Mouse (Mus musculus): ENCODE data around the gene Klf7. TPM values are rescaled to one million over a fixed set of nuclear protein-coding genes. Genes with fewer than 3 reads are reported as not detected.
A peak's percentile ranks its signal among the peaks of the same experiment; 100 is the strongest.

The Klf7 gene
- polyA plus RNA-seq, 1 experiment from 2014 or later, result 17.9 TPM

DNA sequence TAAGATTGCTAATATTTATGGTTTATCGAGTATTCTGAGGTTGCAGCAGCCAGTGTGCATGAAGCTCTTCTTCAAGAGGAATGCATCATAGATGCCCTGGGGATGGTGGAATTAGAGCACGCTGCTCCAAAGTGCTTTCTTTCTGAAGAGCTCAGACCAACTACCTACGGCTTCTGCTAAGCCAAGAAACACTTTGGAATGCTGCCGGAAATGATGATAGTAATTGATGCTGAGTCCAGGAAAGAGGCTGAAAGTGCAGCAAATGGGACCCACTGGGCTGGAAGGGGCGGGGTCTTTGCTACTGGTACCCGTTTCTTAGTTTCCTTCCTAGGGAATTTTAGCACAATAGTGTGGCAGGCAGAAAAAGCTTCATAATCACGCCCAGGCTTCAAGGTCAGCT lies 62.0 kb downstream of the Klf7 start:
- peaks cover 15% of the 10 kb centered on the region for H3K36me3 ChIP-seq
- WGBS, result 76% methylated on average over 7 of the region's 7 CpGs
- no peak overlapping the region for H3K4me3 ChIP-seq
- no peak overlapping the region for H3K27ac ChIP-seq (replicated peaks)
- no peak for ATAC-seq (ENCODE audit: extremely low read depth, insufficient number of reproducible peaks, low FRiP score, low TSS enrichment)
- H3K27me3 ChIP-seq (replicated peaks), result no peaks in the 10 kb centered on the region
- no peaks in the 10 kb centered on the region for H3K9me3 ChIP-seq
- H3K4me1 ChIP-seq, result peaks cover 28% of the 10 kb centered on the region
- peak overlapping the region; percentile 4; the same call in 1 of the 2 replicates for H3K4me2 ChIP-seq
- no peak overlapping the region for H3K9ac ChIP-seq

DNA sequence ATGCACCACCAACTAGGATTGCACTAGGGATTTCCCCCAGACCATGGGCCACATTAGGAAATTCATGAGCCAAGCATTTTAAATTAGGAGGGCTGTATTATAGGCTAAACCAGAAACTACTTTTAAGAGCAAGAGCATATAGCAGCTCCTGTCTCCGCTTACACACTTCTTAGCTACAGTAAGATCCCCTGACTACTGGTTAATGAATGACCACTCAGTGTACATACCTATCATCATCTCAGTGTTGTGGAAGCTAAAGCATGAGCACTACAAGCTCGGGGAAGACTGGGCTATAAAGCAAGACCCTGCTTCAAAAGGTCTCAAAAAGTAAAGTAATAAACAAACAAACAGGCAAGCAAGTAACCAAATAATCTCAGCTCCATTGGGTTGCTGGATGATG lies 65.5 kb downstream of the Klf7 start:
- no peak overlapping the region for H3K4me2 ChIP-seq
- H3K36me3 ChIP-seq, result peaks cover 11% of the 10 kb centered on the region
- peaks cover 31% of the 10 kb centered on the region for H3K4me1 ChIP-seq
- H3K9me3 ChIP-seq, result no peaks in the 10 kb centered on the region
- no peaks in the 10 kb centered on the region for H3K27me3 ChIP-seq (replicated peaks)
- H3K4me3 ChIP-seq, result no peak overlapping the region
- no peak overlapping the region for H3K9ac ChIP-seq
- ATAC-seq (ENCODE audit: extremely low read depth, insufficient number of reproducible peaks, low FRiP score, low TSS enrichment), result no peak
- WGBS, result 90% methylated on average over 2 of the region's 2 CpGs
- no peak overlapping the region for H3K27ac ChIP-seq (replicated peaks)

DNA sequence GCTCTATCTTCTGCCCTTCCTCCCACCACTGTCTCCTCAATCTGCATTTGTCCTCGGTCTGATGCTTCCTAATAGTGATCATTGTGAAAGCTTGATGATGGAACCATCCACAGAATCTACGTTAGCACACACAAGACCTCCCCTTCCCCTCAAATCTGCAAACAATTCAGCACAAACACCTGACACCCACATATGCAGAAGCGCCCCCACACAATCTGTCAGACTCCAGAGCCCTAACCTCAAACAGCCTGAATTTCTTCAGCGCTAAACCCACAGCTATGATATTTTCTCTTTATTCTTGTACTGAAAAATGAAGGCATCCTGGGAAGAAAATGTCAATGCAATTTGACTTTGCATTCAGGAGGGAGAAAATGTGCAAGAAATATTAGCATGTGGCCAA lies 66.1 kb downstream of the Klf7 start:
- Histone ChIP-seq H3K36me3 (peaks cover 11% of the 10 kb centered on the region), H3K27ac (replicated peaks) (no peak overlapping the region), H3K4me1 (peaks cover 26% of the 10 kb centered on the region), H3K9me3 (no peaks in the 10 kb centered on the region), H3K27me3 (replicated peaks) (no peaks in the 10 kb centered on the region), H3K4me3 (no peak overlapping the region), H3K4me2 (no peak overlapping the region), H3K9ac (no peak overlapping the region)
- WGBS, result 87% methylated on average over 4 of the region's 4 CpGs
- no peak for ATAC-seq (ENCODE audit: extremely low read depth, insufficient number of reproducible peaks, low FRiP score, low TSS enrichment)

DNA sequence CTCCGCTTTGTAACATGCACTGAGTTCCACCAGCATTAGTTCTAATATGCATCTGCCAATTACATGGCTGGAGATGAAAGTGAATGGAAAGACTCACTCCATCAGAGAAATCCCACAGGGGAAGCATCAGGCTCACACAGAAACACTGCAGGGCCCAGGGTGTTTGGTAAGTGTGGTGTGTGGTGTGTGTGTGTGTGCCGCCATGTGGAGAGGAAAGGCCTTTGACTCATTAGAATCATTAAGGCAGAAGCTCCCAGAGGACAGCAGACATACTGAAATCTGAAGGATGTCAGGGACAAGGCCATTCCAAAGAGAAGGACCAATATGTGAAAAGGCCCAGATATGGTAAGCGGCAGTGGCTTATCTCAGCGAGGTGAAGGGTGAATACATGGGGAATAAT lies 66.9 kb downstream of the Klf7 start:
- 84% methylated on average over 4 of the region's 4 CpGs for WGBS
- Histone ChIP-seq H3K27ac (replicated peaks) (no peak overlapping the region), H3K4me3 (no peak overlapping the region), H3K9me3 (no peaks in the 10 kb centered on the region), H3K9ac (no peak overlapping the region), H3K36me3 (peaks cover 11% of the 10 kb centered on the region), H3K4me1 (peaks cover 18% of the 10 kb centered on the region), H3K27me3 (replicated peaks) (no peaks in the 10 kb centered on the region), H3K4me2 (no peak overlapping the region)
- no peak for ATAC-seq (ENCODE audit: extremely low read depth, insufficient number of reproducible peaks, low FRiP score, low TSS enrichment)

DNA sequence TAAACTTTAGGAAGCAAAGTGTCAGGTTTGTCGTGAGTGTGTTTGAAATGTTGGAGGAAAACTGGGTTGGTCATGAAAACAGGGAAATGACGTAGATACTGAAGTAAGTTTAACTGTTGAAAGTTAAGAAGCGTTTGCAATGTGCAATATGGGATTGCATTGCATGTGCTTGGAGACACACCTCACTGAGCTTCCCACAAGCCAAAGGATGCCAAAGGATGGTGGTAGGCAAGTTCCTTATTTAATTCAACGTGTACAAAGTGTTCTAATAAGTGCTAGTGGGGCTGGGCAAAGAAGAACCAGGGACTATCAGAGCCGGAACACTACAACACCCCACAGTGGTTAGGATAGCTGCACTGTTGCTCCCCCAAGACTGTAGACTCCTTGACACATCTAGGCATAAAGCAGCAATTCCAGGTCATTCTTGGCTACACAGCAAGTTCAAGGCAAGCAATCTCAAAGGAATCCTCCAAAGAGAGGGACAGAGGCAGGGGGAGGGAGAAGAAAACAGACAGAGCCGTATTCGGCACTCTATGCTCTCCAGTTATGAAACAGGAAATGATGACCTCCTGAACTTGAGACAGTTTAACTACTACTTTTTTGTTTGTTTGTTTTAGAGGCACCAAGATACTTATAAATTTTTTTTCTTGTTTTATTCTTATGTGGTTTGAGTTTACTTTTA lies 69.9 kb downstream of the Klf7 start:
- H3K27me3 ChIP-seq (replicated peaks), result no peaks in the 10 kb centered on the region
- no peaks in the 10 kb centered on the region for H3K9me3 ChIP-seq
- ATAC-seq (ENCODE audit: extremely low read depth, insufficient number of reproducible peaks, low FRiP score, low TSS enrichment), result no peak
- H3K27ac ChIP-seq (replicated peaks), result no peak overlapping the region
- no peak overlapping the region for H3K4me3 ChIP-seq
- H3K9ac ChIP-seq, result no peak overlapping the region
- 67% methylated on average over 7 of the region's 7 CpGs for WGBS
- H3K4me1 ChIP-seq, result peaks cover 12% of the 10 kb centered on the region
- H3K36me3 ChIP-seq, result no peaks in the 10 kb centered on the region
- no peak overlapping the region for H3K4me2 ChIP-seq

DNA sequence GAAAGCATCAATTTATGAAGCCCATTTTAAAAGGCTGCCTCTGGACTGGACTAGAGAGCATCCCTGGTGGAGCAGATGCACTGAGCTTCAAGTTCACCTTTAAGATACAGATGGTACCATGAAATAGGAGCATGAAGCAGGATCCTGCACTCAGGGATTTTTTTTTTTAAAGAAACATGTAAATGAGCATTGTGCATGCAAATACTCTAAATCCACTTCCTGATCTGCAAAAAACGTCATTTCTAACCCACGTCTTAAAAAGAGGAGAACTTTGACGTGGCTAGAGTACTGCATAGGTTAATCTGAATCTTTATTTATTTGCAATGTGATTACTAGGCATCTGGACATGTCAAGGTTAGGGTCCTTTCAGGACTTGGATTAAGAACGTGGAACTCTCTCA lies 73.5 kb downstream of the Klf7 start:
- Histone ChIP-seq H3K9ac (no peak overlapping the region), H3K4me3 (no peak overlapping the region), H3K27ac (replicated peaks) (no peak overlapping the region), H3K4me2 (no peak overlapping the region), H3K36me3 (no peaks in the 10 kb centered on the region), H3K4me1 (peaks cover 26% of the 10 kb centered on the region), H3K27me3 (replicated peaks) (no peaks in the 10 kb centered on the region), H3K9me3 (no peaks in the 10 kb centered on the region)
- WGBS, result 74% methylated on average over 4 of the region's 4 CpGs
- no peak for ATAC-seq (ENCODE audit: extremely low read depth, insufficient number of reproducible peaks, low FRiP score, low TSS enrichment)

DNA sequence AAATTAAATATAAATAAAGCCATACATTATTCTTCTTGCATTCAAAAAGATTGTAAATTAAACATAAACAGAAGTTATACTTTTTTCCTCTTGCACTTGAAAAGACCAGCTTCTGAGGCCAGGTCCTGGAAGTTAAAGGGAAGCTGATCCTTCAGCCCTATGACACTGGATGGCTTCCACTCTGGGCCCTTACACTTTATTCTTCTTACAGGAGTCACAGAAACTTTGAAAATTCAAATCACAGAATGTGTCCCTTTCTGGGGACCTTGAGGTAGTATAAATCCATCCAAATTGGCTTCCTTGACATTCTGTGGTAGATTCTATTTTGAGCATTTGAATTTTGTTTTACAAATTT lies 75.3 kb downstream of the Klf7 start:
- no peak overlapping the region for H3K27ac ChIP-seq (replicated peaks)
- no peak for ATAC-seq (ENCODE audit: extremely low read depth, insufficient number of reproducible peaks, low FRiP score, low TSS enrichment)
- no peak overlapping the region for H3K9ac ChIP-seq

DNA sequence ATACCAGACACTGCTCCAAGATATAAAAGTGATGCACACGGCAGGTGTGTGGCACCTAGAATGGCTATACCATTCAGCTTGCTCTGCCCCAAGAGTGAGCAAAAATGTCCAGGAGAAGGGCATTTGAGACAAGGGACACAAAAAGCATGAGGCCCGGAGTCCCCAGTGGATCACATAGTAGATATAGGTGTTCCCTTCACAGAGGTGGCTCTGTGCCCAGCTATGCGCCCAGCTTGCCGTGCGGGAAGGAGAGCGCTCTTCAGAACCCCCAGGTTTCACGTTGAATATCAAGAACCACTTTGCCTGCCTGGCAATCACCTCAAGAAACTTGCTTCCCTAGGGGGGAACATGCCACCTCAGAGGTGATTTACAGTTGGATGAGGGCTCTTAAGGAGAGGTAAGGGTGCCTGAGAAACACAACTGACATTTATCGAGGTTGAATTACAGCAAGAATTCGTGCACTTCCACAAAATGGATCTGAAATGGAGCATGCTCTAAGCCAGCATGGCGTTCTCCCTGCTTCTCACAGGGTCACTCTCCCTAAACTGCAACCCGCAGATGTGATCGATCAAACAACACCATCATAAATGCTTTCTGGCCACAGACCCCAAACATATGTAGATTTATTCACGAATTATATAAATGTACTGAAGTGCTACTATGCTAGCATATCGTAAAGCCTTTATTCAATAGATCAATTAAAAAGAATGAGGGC lies 75.8 kb downstream of the Klf7 start:
- Histone ChIP-seq H3K4me1 (peaks cover 42% of the 10 kb centered on the region), H3K27ac (replicated peaks) (no peak overlapping the region), H3K9ac (no peak overlapping the region), H3K4me3 (no peak overlapping the region), H3K36me3 (peaks cover 8% of the 10 kb centered on the region; the same call in 1 of the 2 replicates), H3K4me2 (no peak overlapping the region), H3K9me3 (no peaks in the 10 kb centered on the region), H3K27me3 (replicated peaks) (no peaks in the 10 kb centered on the region)
- ATAC-seq (ENCODE audit: extremely low read depth, insufficient number of reproducible peaks, low FRiP score, low TSS enrichment), result no peak
- WGBS, result 85% methylated on average over 14 of the region's 14 CpGs

More for the DNA sequence above, 75.3 kb downstream of the Klf7 start:
- H3K4me1 ChIP-seq, result peaks cover 37% of the 10 kb centered on the region
- H3K9me3 ChIP-seq, result no peaks in the 10 kb centered on the region
- H3K36me3 ChIP-seq, result peaks cover 5% of the 10 kb centered on the region; the same call in 1 of the 2 replicates
- H3K27me3 ChIP-seq (replicated peaks), result no peaks in the 10 kb centered on the region
- no peak overlapping the region for H3K4me2 ChIP-seq
- no peak overlapping the region for H3K4me3 ChIP-seq

DNA sequence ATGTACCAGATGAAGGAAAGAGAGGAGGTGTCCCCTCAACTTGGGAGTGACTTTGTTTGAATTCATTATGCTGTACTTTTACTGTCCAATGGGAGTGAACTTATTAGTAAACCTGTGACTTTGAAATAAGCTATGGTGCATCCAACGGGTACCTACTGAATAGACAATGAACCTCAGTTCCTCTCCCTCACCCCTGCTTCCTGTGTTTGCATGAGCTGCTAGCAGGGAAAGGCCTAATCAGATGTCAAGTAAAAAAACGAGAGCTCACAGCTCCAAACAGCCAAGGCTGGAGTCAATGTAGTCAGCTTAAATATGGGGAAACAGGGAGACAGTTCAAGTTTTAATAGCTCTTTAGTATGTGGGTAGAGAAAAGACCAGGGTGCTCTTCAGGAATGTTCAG lies 77.5 kb downstream of the Klf7 start:
- Histone ChIP-seq H3K9me3 (no peaks in the 10 kb centered on the region), H3K4me1 (peaks cover 59% of the 10 kb centered on the region), H3K27ac (replicated peaks) (no peak overlapping the region), H3K36me3 (peaks cover 16% of the 10 kb centered on the region; the same call in 1 of the 2 replicates), H3K27me3 (replicated peaks) (no peaks in the 10 kb centered on the region), H3K9ac (no peak overlapping the region), H3K4me3 (no peak overlapping the region), H3K4me2 (no peak overlapping the region)
- 41% methylated on average over 2 of the region's 2 CpGs for WGBS
- ATAC-seq (ENCODE audit: extremely low read depth, insufficient number of reproducible peaks, low FRiP score, low TSS enrichment), result no peak

DNA sequence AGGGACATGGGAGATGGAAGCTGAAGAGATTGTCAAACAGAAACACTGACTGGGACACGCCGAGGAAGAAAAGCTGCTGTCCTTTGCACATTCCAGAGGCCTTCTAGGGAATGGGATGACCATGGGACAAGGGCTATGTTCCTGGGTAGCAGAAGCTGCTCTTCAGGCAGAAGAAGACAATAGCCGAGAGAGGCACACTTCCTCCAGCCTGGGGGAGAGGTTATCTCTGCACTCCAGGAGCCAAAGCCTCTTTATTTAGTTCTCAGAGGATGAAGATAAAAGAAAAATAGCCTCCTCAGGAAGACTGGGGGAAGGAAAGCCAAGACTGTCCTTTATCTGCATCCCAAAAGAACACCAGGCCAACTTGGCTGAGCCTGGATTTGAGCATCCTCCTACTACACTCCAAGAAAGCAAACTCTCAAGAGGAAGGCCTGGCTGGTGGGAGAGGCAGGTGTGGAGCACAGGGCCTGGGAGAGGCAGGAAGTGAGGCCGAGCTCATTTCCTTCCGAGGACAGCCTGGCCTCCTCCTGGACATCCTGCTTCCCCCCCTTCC lies 81.2 kb downstream of the Klf7 start:
- H3K4me2 ChIP-seq, result peak overlapping the region; percentile 32
- 17% methylated on average over 5 of the region's 5 CpGs for WGBS
- H3K9ac ChIP-seq, result no peak overlapping the region
- no peaks in the 10 kb centered on the region for H3K27me3 ChIP-seq (replicated peaks)
- no peaks in the 10 kb centered on the region for H3K9me3 ChIP-seq
- peaks cover 19% of the 10 kb centered on the region for H3K36me3 ChIP-seq
- H3K27ac ChIP-seq (replicated peaks), result peak overlapping the region; percentile 84
- peaks cover 87% of the 10 kb centered on the region for H3K4me1 ChIP-seq
- ATAC-seq (ENCODE audit: extremely low read depth, insufficient number of reproducible peaks, low FRiP score, low TSS enrichment), result no peak
- H3K4me3 ChIP-seq, result no peak overlapping the region

DNA sequence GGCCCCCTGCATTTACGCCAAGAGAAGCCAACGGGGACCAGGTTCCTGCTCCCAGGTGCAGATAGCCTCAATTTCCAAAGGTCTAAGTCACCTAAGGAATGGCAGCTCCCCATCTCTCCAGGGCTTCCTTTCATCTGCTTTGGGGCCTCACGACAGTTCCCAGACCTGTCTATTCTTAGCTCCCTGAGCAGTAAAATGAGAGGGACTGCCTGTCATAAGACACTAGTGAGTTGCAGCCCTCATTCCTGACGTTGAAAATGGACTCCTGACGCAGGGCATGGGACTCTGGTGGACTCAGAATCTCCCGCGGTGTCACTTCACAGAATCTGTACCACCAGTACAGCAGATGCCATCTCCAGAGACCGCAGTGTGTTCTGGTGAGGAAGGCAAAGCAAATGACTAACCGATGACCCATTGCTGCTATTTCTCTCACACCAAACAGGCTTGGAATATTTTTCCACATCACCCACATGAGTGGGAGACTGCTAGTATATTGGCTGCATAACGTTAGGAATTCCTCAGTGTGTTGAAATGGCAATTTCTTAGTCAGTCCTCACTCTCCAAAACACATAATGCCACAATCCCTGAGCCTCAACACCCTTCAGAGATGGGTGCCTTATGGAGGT lies 81.9 kb downstream of the Klf7 start:
- peak; percentile 43; the same call in 1 of the 2 replicates for ATAC-seq (ENCODE audit: extremely low read depth, insufficient number of reproducible peaks, low FRiP score, low TSS enrichment)
- Histone ChIP-seq H3K4me3 (no peak overlapping the region), H3K36me3 (peaks cover 24% of the 10 kb centered on the region), H3K4me2 (peak overlapping the region; percentile 32), H3K27ac (replicated peaks) (peak overlapping the region; percentile 84), H3K27me3 (replicated peaks) (no peaks in the 10 kb centered on the region), H3K9ac (no peak overlapping the region), H3K9me3 (no peaks in the 10 kb centered on the region), H3K4me1 (peaks cover 90% of the 10 kb centered on the region)
- WGBS, result 40% methylated on average over 10 of the region's 10 CpGs
